Mouse (Mus musculus) bone marrow macrophage, adult 2 months (primary cell): Measurements from ENCODE around the gene Cnot4.

Source experiments
- CTCF ChIP-seq: IDR thresholded peaks from 2 replicates; pipeline ENCODE4 v1.5.1; 2012; ENCODE audit warnings: low read depth, mild to moderate bottlenecking, low read length, moderate library complexity
- POLR2A ChIP-seq: IDR thresholded peaks from 2 replicates; pipeline ENCODE4 v1.6.1; 2012; ENCODE audit warnings: mild to moderate bottlenecking, low read depth, low read length, borderline replicate concordance

GRCm38 (mm10) chr6:35133579-35134488 is at the start of gene Cnot4:
- TF ChIP-seq POLR2A (peak; percentile 52; the same call in 1 of the 2 replicates), CTCF (no peak)
